Mouse (Mus musculus) G1E (cell line): ENCODE data around the gene Syvn1.

Experiments used
- CTCF ChIP-seq: IDR thresholded peaks from 2 replicates; pipeline ENCODE4 v1.5.1; 2012; ENCODE audit warnings: low read depth, low read length, inconsistent platforms, mixed read lengths
- GATA1 ChIP-seq: IDR thresholded peaks from 2 replicates; pipeline ENCODE4 v1.6.1; 2012; ENCODE audit warnings: borderline replicate concordance, low read length, inconsistent platforms, mixed read lengths
- POLR2AphosphoS5 ChIP-seq: IDR thresholded peaks from 2 replicates; pipeline ENCODE4 v1.6.1; 2012; ENCODE audit warnings: low read depth, low read length, inconsistent platforms; ENCODE audit not compliant: insufficient replicate concordance
- TAL1 ChIP-seq: conservative IDR thresholded peaks from 2 replicates; pipeline ENCODE4 v1.6.1; 2012; ENCODE audit warnings: low read depth, low read length, inconsistent platforms, mixed read lengths

GRCm38 (mm10) chr19:6088841-6089240 is 42.5 kb downstream of the Syvn1 start:
- no peak for TF ChIP-seq CTCF
- TF ChIP-seq POLR2AphosphoS5 = no peak
- TF ChIP-seq GATA1 = no peak
- TF ChIP-seq TAL1 = no peak
